Mouse (Mus musculus): ENCODE data around the gene Tmem107.

- TF ChIP-seq CTCF (IDR thresholded peaks at IDR 0.05; ENCODE audit: extremely low read depth, insufficient read depth, insufficient read length, insufficient replicate concordance) = no peak
- TF ChIP-seq POLR2A (IDR thresholded peaks at IDR 0.05; ENCODE audit: low read depth, low read length) = no peak
These were observed 37.1 kb upstream of the Tmem107 start for GRCm38 (mm10) chr11:69033552-69033951.

All from spleen, adult 2 months (tissue).